ENCODE assay signal across 9 mouse cellular contexts in the genomic region with DNA sequence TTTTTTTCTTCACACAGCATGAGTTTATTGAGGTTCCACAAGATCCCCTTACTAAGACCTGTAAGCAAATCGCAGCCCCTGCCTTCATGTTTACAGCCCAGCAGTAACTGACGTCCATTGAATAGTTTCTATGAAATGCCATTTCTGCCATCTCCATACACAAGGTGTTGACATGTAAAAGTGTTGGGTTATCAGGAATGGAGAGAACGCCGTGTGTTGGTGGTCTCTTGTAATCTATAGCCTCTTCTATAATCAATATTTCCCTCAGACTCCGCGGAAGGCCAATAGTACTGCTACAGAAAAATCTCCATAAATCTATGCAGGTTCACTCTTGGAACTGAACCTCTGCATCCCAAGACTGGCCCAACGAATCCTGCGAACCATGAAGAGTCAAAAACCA. TPM values are rescaled to one million over a fixed set of nuclear protein-coding genes. Genes with fewer than 3 reads are reported as not detected.
A peak's percentile ranks its signal among the peaks of the same experiment; 100 is the strongest.
DNase-seq lines count a peak whose midpoint lies in the region; ATAC-seq and TF ChIP-seq lines count a peak whose summit lies in the region.
"Had no signal": no experiment of that assay in that cellular context is flagged by ENCODE, and none has a peak within 500 bp of the region (broad histone marks: within the 10 kb centered on the region; RNA-seq: fewer than 3 reads in every experiment).

No protein-coding gene starts in this region.

- no peak for TF ChIP-seq CTCF in hindbrain, postnatal 0 days (IDR thresholded peaks at IDR 0.05; ENCODE audit: low read depth)
- TF ChIP-seq CTCF in midbrain, postnatal 0 days (IDR thresholded peaks at IDR 0.05): no peak

- peak overlapping the region; percentile 84 for H3K27ac ChIP-seq in kidney, embryonic 16.5 days (ENCODE audit: low read length)
- H3K27ac ChIP-seq in embryonic facial prominence, embryonic 12.5 days: peak overlapping the region; percentile 50; the same call in 1 of the 2 replicates
- peak overlapping the region; percentile 95; the same call in 1 of the 2 replicates for H3K27ac ChIP-seq in hindbrain, postnatal 0 days
- peak overlapping the region; percentile 70; the same call in 1 of the 2 replicates for H3K27ac ChIP-seq in midbrain, postnatal 0 days (ENCODE audit: low read depth, low read length)

- no peaks in the 10 kb centered on the region for H3K36me3 ChIP-seq in kidney, embryonic 16.5 days (ENCODE audit: insufficient read depth, low read length)
- no peaks in the 10 kb centered on the region for H3K36me3 ChIP-seq in embryonic facial prominence, embryonic 12.5 days
- H3K36me3 ChIP-seq in hindbrain, postnatal 0 days (ENCODE audit: insufficient read depth, low read length): no peaks in the 10 kb centered on the region
- H3K36me3 ChIP-seq in midbrain, postnatal 0 days (ENCODE audit: insufficient read depth, low read length): no peaks in the 10 kb centered on the region

- 44% methylated on average over 8 of the region's 8 CpGs for WGBS in kidney, embryonic 16.5 days
- 42% methylated on average over 8 of the region's 8 CpGs for WGBS in embryonic facial prominence, embryonic 12.5 days
- WGBS in hindbrain, postnatal 0 days: 42% methylated on average over 8 of the region's 8 CpGs
- 43% methylated on average over 8 of the region's 8 CpGs for WGBS in midbrain, postnatal 0 days

- no peaks in the 10 kb centered on the region for H3K27me3 ChIP-seq in kidney, embryonic 16.5 days (ENCODE audit: insufficient read depth, low read length)
- H3K27me3 ChIP-seq in embryonic facial prominence, embryonic 12.5 days: no peaks in the 10 kb centered on the region
- H3K27me3 ChIP-seq in hindbrain, postnatal 0 days (ENCODE audit: insufficient read depth, low read length): no peaks in the 10 kb centered on the region
- no peaks in the 10 kb centered on the region for H3K27me3 ChIP-seq in midbrain, postnatal 0 days (ENCODE audit: insufficient read depth, low read length)
- H3K27me3 ChIP-seq: Patski had no signal

- H3K4me2 ChIP-seq in kidney, embryonic 16.5 days (replicated peaks; ENCODE audit: low read depth, low read length): peak overlapping the region; percentile 88
- H3K4me2 ChIP-seq in embryonic facial prominence, embryonic 12.5 days (replicated peaks): peak overlapping the region; percentile 59
- H3K4me2 ChIP-seq in hindbrain, postnatal 0 days (ENCODE audit: low read depth, low read length): peak overlapping the region; percentile 91
- H3K4me2 ChIP-seq in midbrain, postnatal 0 days (ENCODE audit: low read depth, low read length, poor library complexity, severe bottlenecking): peak overlapping the region; percentile 69

- no peak for ATAC-seq in kidney, embryonic 16.5 days (ENCODE audit: low FRiP score, low TSS enrichment)
- no peak for ATAC-seq in embryonic facial prominence, embryonic 12.5 days (ENCODE audit: insufficient number of reproducible peaks, insufficient read depth, low FRiP score, low TSS enrichment)
- no peak for ATAC-seq in hindbrain, postnatal 0 days
- no peak for ATAC-seq in midbrain, postnatal 0 days (ENCODE audit: low FRiP score)
- ATAC-seq in activated CD4-positive, CD25-positive, alpha-beta regulatory T cell, adult 4 months: no peak
- ATAC-seq in megakaryocyte, adult 5-6 weeks (ENCODE audit: poor library complexity, severe bottlenecking): no peak

- no peaks in the 10 kb centered on the region for H3K9me3 ChIP-seq in kidney, embryonic 16.5 days (ENCODE audit: low read length)
- H3K9me3 ChIP-seq in embryonic facial prominence, embryonic 12.5 days: no peaks in the 10 kb centered on the region
- H3K9me3 ChIP-seq in hindbrain, postnatal 0 days (ENCODE audit: low read length): no peaks in the 10 kb centered on the region
- no peaks in the 10 kb centered on the region for H3K9me3 ChIP-seq in midbrain, postnatal 0 days (ENCODE audit: low read length)

- peaks cover 38% of the 10 kb centered on the region for H3K4me1 ChIP-seq in kidney, embryonic 16.5 days (ENCODE audit: insufficient read depth, low read length)
- peaks cover 14% of the 10 kb centered on the region for H3K4me1 ChIP-seq in embryonic facial prominence, embryonic 12.5 days
- peaks cover 3% of the 10 kb centered on the region; the same call in 1 of the 2 replicates for H3K4me1 ChIP-seq in hindbrain, postnatal 0 days (ENCODE audit: insufficient read depth, low read length)
- peaks cover 12% of the 10 kb centered on the region; the same call in 1 of the 2 replicates for H3K4me1 ChIP-seq in midbrain, postnatal 0 days (ENCODE audit: insufficient read depth, low read length)

- peak overlapping the region; percentile 75 for H3K9ac ChIP-seq in kidney, embryonic 16.5 days (replicated peaks; ENCODE audit: low read length)
- H3K9ac ChIP-seq in embryonic facial prominence, embryonic 12.5 days: peak overlapping the region; percentile 57
- H3K9ac ChIP-seq in hindbrain, postnatal 0 days (replicated peaks; ENCODE audit: low read length): peak overlapping the region; percentile 57
- peak overlapping the region; percentile 63 for H3K9ac ChIP-seq in midbrain, postnatal 0 days (replicated peaks; ENCODE audit: low read length, poor library complexity, severe bottlenecking)

- no peak for DNase-seq in kidney, postnatal 14 days
- no peak for DNase-seq in hindbrain, postnatal 0 days (ENCODE audit: low spot score)
- no peak for DNase-seq in midbrain, postnatal 0 days (ENCODE audit: low spot score)
- no peak for DNase-seq in yolk sac, embryonic 10.5 days (ENCODE audit: low spot score)

- H3K4me3 ChIP-seq in kidney, embryonic 16.5 days (ENCODE audit: low read length): peak overlapping the region; percentile 64
- H3K4me3 ChIP-seq in embryonic facial prominence, embryonic 12.5 days: peak overlapping the region; percentile 50
- H3K4me3 ChIP-seq in hindbrain, postnatal 0 days (ENCODE audit: low read length): peak overlapping the region; percentile 58
- peak overlapping the region; percentile 52 for H3K4me3 ChIP-seq in midbrain, postnatal 0 days (ENCODE audit: low read depth, low read length)

RNA-seq across cellular contexts. Expression of a gene that starts 1.1 kb away (rescaled TPM):
- polyA plus RNA-seq in kidney, embryonic 16.5 days (2015; fragmentation: Nextera tagmentation; extraction: Ambion mirVana): 62.4 and 71.5 TPM in 2 replicates
- 52.9 and 53.2 TPM in 2 replicates for polyA plus RNA-seq in embryonic facial prominence, embryonic 12.5 days (2016; fragmentation: Nextera tagmentation; extraction: Ambion mirVana)
- total RNA-seq in hindbrain, postnatal 0 days (2014; rRNA removed): 66.0 and 76.9 TPM in 2 replicates
- 67.9 and 72.1 TPM in 2 replicates for polyA plus RNA-seq in hindbrain, postnatal 0 days (2015; fragmentation: Nextera tagmentation; extraction: Ambion mirVana)
- 60.6 and 73.7 TPM in 2 replicates for total RNA-seq in midbrain, postnatal 0 days (2014; rRNA removed)
- polyA plus RNA-seq in midbrain, postnatal 0 days (2015; fragmentation: Nextera tagmentation; extraction: Ambion mirVana): 66.6 and 76.0 TPM in 2 replicates
- 1 to 10 TPM in 1 of 2 experiments, not detected in 1; 5.0 TPM for polyA plus RNA-seq in activated CD4-positive, CD25-positive, alpha-beta regulatory T cell, adult 4 months (2017; shearing (Covaris generic))
- total RNA-seq in megakaryocyte, adult 5-6 weeks (2015): 0.52 and 0.78 TPM in 2 replicates
- 0.51 and 1.9 TPM in 2 replicates for total RNA-seq in megakaryocyte, adult 5-6 weeks (2017)

RNA-seq across cellular contexts. Expression of a gene that starts 56.2 kb away (rescaled TPM):
- polyA plus RNA-seq in kidney, embryonic 16.5 days (2015; fragmentation: Nextera tagmentation; extraction: Ambion mirVana): 59.3 and 67.9 TPM in 2 replicates
- polyA plus RNA-seq in embryonic facial prominence, embryonic 12.5 days (2016; fragmentation: Nextera tagmentation; extraction: Ambion mirVana): 141 and 184 TPM in 2 replicates
- 1,561 and 1,591 TPM in 2 replicates for total RNA-seq in hindbrain, postnatal 0 days (2014; rRNA removed)
- 1,671 and 1,715 TPM in 2 replicates for polyA plus RNA-seq in hindbrain, postnatal 0 days (2015; fragmentation: Nextera tagmentation; extraction: Ambion mirVana)
- 1,819 and 2,069 TPM in 2 replicates for total RNA-seq in midbrain, postnatal 0 days (2014; rRNA removed)
- 2,098 and 2,247 TPM in 2 replicates for polyA plus RNA-seq in midbrain, postnatal 0 days (2015; fragmentation: Nextera tagmentation; extraction: Ambion mirVana)
- polyA plus RNA-seq in activated CD4-positive, CD25-positive, alpha-beta regulatory T cell, adult 4 months (2017; shearing (Covaris generic)): not detected
- not detected in 2 replicates for total RNA-seq in megakaryocyte, adult 5-6 weeks (2015)
- total RNA-seq in megakaryocyte, adult 5-6 weeks (2017): 0.73 TPM in 1 of 2 replicates, not detected in the other

Comparison
In these comparisons a context has a peak if more than half of its experiments do, and no peak if none do; other contexts are left out.
1. RNA of a gene that starts 56.2 kb away (polyA plus RNA-seq): 2,098 to 2,247 TPM in midbrain, postnatal 0 days, 1,671 to 1,715 TPM in hindbrain, postnatal 0 days, 141 to 184 TPM in embryonic facial prominence, embryonic 12.5 days and 59.3 to 67.9 TPM in kidney, embryonic 16.5 days; not detected in activated CD4-positive, CD25-positive, alpha-beta regulatory T cell, adult 4 months; every median in the first group is over 10 times any median in the second.
2. Peak in every context shown above with its lines, with median percentiles within 50 percentile points of each other: H3K27ac ChIP-seq, H3K4me2 ChIP-seq, H3K4me3 ChIP-seq and H3K9ac ChIP-seq.